Mouse (Mus musculus) cerebellum, adult 2 months (tissue): Measurements from ENCODE around the gene Cnnm1. TPM values are rescaled to one million over a fixed set of nuclear protein-coding genes. Genes with fewer than 3 reads are reported as not detected.

ENCODE experiments used
- DNase-seq, 2 experiments: peaks; one replicate each; pipeline ENCODE4 v3.0.0; 2021
- H3K27ac ChIP-seq: fragments of 200-500 bp; 2 replicates; pipeline ENCODE4 v1.5.1; 2012; ENCODE audit warnings: low read length, control low read depth, inconsistent platforms; ENCODE audit not compliant: insufficient read depth
- H3K27me3 ChIP-seq: fragments of 200-500 bp; 2 replicates; pipeline ENCODE4 v1.6.1; 2012; ENCODE audit warnings: inconsistent platforms, mild to moderate bottlenecking, low read length, moderate library complexity; ENCODE audit not compliant: control insufficient read depth, insufficient read depth
- H3K4me1 ChIP-seq: fragments of 200-500 bp; 2 replicates; pipeline ENCODE4 v1.6.1; 2011; ENCODE audit warnings: low read length; ENCODE audit not compliant: control insufficient read depth, insufficient read depth
- H3K4me3 ChIP-seq: fragments of 200-500 bp; replicated peaks from 2 replicates; pipeline ENCODE3; 2011; ENCODE audit warnings: mild to moderate bottlenecking, low read depth, low read length, control low read depth; ENCODE audit not compliant: insufficient read depth
- CTCF ChIP-seq: fragments of 200-500 bp; IDR thresholded peaks from 2 replicates; pipeline ENCODE4 v1.5.1; 2011; ENCODE audit warnings: low read depth, mild to moderate bottlenecking, control low read depth, low read length, moderate library complexity, borderline replicate concordance; ENCODE audit not compliant: insufficient read depth
- POLR2A ChIP-seq: fragments of 200-500 bp; IDR thresholded peaks from 2 replicates; pipeline ENCODE4 v1.6.1; 2011; ENCODE audit warnings: low read length, control low read depth, borderline replicate concordance; ENCODE audit not compliant: insufficient read depth
- WGBS: fragments of 180-500 bp; shearing (Covaris S2); methylation state at CpG from one replicate; pipeline ENCODE4 v1.1.7; 2018; 5-methylcytosine and 5-hydroxymethylcytosine counted together
- polyA plus RNA-seq: library from polyadenylated mRNA; depleted of rRNA; stranded (reverse); fragments of >200 nt; gene quantifications from 2 replicates; pipeline ENCODE4 v1.2.3, GENCODE M21; 2012; rRNA removed

Cnnm1 gene
- polyA plus RNA-seq, 1 experiment: 80.2 TPM

GRCm38 (mm10) chr19:43535372-43535771 is 95.1 kb downstream of the Cnnm1 start:
- no peak for DNase-seq
- H3K4me3 ChIP-seq: no peak overlapping the region
- no peaks in the 10 kb centered on the region for H3K27me3 ChIP-seq
- no peak overlapping the region for H3K27ac ChIP-seq
- WGBS: 97% methylated on average over 3 of the region's 3 CpGs
- TF ChIP-seq POLR2A (no peak), CTCF (no peak)
- no peaks in the 10 kb centered on the region; the same call in 1 of the 2 replicates for H3K4me1 ChIP-seq

GRCm38 (mm10) chr19:43546337-43547117 is 106.3 kb downstream of the Cnnm1 start:
- no peak for TF ChIP-seq CTCF
- TF ChIP-seq POLR2A: no peak
- Histone ChIP-seq H3K4me1 (no peaks in the 10 kb centered on the region), H3K27ac (no peak overlapping the region), H3K4me3 (no peak overlapping the region), H3K27me3 (no peaks in the 10 kb centered on the region; the same call in 1 of the 2 replicates)
- WGBS: 18% methylated on average over 19 of the region's 19 CpGs
- DNase-seq: no peak

Other genes starting within 250 kb of the Cnnm1 start
- gene Hpse2, start 52.1 kb upstream of the Cnnm1 start, polyA plus RNA-seq: 0.10 and 0.11 TPM in 2 replicates
- 501 and 528 TPM in 2 replicates for gene Got1, start 84.2 kb downstream of the Cnnm1 start, polyA plus RNA-seq
- not detected in 2 replicates for gene Nkx2-3, start 171.9 kb downstream of the Cnnm1 start, polyA plus RNA-seq
- gene Slc25a28, start 234.4 kb downstream of the Cnnm1 start, polyA plus RNA-seq: 109 and 110 TPM in 2 replicates
- gene Entpd7, start 249.2 kb downstream of the Cnnm1 start, polyA plus RNA-seq: 10.8 and 11.7 TPM in 2 replicates